Mouse (Mus musculus): ENCODE data around the gene Dars.

GRCm38 (mm10) chr1:128368732-128369441 lies 48.3 kb downstream of the Dars start:
- TF ChIP-seq EP300 (optimal IDR thresholded peaks at IDR 0.05) (no peak), CTCF (IDR thresholded peaks at IDR 0.05; ENCODE audit: low read depth) (peak; percentile 85)

Measured in stomach, postnatal 0 days (tissue).